Mouse (Mus musculus) brain, embryonic 14.5 days (tissue): ENCODE results near the gene 1700028K03Rik.

Experiments used
- CTCF ChIP-seq: fragments of 200-500 bp; IDR thresholded peaks from 2 replicates; pipeline ENCODE4 v1.5.1; 2012; ENCODE audit warnings: inconsistent platforms, mild to moderate bottlenecking, moderate library complexity, borderline replicate concordance; ENCODE audit not compliant: insufficient read depth, insufficient read length; ENCODE audit errors: extremely low read depth
- POLR2A ChIP-seq: fragments of 200-500 bp; IDR thresholded peaks from 2 replicates; pipeline ENCODE4 v1.6.1; 2012; ENCODE audit warnings: mild to moderate bottlenecking, inconsistent platforms, borderline replicate concordance; ENCODE audit not compliant: poor library complexity, insufficient read depth, insufficient read length, severe bottlenecking; ENCODE audit errors: extremely low read depth

DNA sequence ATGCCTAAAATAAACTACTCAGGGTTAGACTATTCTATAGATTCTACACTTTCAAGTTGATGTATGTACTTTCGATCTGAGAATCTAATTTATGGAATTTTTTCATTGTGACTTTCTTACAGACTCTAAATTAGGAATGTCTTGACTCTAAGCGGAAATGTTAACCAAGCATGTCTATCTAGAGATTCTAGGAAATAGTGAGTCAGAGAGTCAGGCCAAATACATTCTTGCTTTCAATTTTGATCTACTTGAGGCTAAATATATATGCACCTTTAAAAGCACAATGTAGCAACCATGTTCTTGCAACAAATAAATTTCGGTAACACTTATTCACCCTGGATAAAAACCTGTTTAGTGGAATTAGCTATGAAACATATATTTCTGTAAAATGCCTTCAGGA lies 5.7 kb upstream of the 1700028K03Rik start:
- TF ChIP-seq POLR2A (no peak), CTCF (no peak)
